ENCODE assay signal across 29 mouse cellular contexts in the genomic region with DNA sequence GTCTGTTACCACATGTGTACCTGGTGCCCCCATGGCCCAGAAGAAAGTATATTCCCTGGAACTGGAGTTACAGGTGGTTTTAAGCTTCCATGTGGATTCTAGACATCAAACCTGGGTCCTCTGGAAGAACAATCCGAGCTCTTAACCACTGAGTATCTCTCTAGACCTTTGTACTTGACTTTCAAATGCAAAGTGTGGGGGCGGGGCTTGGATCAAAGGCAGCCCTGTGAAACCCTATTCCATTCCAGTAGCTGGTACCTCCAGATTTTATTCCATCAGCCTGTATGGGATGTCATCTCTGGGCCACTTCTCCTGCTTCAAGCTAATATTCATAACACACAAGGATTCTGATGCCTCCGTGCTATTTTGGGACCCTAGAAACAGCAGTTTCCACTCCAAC. TPM values are rescaled to one million over a fixed set of nuclear protein-coding genes. Genes with fewer than 3 reads are reported as not detected.
A peak's percentile ranks its signal among the peaks of the same experiment; 100 is the strongest.
DNase-seq lines count a peak whose midpoint lies in the region; ATAC-seq lines count a peak whose summit lies in the region.
"Had no signal": no experiment of that assay in that cellular context is flagged by ENCODE, and none has a peak within 500 bp of the region (broad histone marks: within the 10 kb centered on the region; RNA-seq: fewer than 3 reads in every experiment).

No protein-coding gene starts in this region.

- no peak overlapping the region for H3K4me3 ChIP-seq in intestine, embryonic 14.5 days (ENCODE audit: low read depth, low read length)
- H3K4me3 ChIP-seq: embryonic facial prominence, embryonic 10.5 days; forebrain, embryonic 12.5 days; heart, embryonic 15.5 days; hindbrain, embryonic 10.5 days; left cerebral cortex, adult 2 months; limb, embryonic 10.5 days; megakaryocyte, embryonic 14.5 days had no signal

- no peak overlapping the region for H3K27ac ChIP-seq in intestine, embryonic 14.5 days (ENCODE audit: low read depth)
- H3K27ac ChIP-seq: embryonic facial prominence, embryonic 10.5 days; forebrain, embryonic 12.5 days; heart, embryonic 15.5 days; hindbrain, embryonic 10.5 days; left cerebral cortex, adult 2 months; limb, embryonic 10.5 days had no signal

- H3K27me3 ChIP-seq in intestine, embryonic 14.5 days (replicated peaks; ENCODE audit: control insufficient read depth, insufficient read depth, low read length) = no peaks in the 10 kb centered on the region
- H3K27me3 ChIP-seq: heart, embryonic 15.5 days had no signal

- H3K9ac ChIP-seq in intestine, embryonic 14.5 days (ENCODE audit: low read length) = no peak overlapping the region
- H3K9ac ChIP-seq: forebrain, embryonic 12.5 days; heart, embryonic 15.5 days had no signal

- no peaks in the 10 kb centered on the region for H3K36me3 ChIP-seq in intestine, embryonic 14.5 days (ENCODE audit: control insufficient read depth, insufficient read depth, low read length)
- H3K36me3 ChIP-seq: embryonic facial prominence, embryonic 10.5 days; forebrain, embryonic 12.5 days; heart, embryonic 15.5 days; hindbrain, embryonic 10.5 days; limb, embryonic 10.5 days had no signal

- no peak overlapping the region for H3K4me2 ChIP-seq in intestine, embryonic 14.5 days (ENCODE audit: low read length)
- H3K4me2 ChIP-seq: forebrain, embryonic 12.5 days; heart, embryonic 15.5 days had no signal

- no peaks in the 10 kb centered on the region for H3K9me3 ChIP-seq in intestine, embryonic 14.5 days (ENCODE audit: control insufficient read depth, low read length)
- H3K9me3 ChIP-seq: embryonic facial prominence, embryonic 10.5 days; forebrain, embryonic 12.5 days; heart, embryonic 15.5 days; hindbrain, embryonic 10.5 days; limb, embryonic 10.5 days had no signal

- no peaks in the 10 kb centered on the region for H3K4me1 ChIP-seq in intestine, embryonic 14.5 days (replicated peaks; ENCODE audit: control insufficient read depth, insufficient read depth, low read length)
- H3K4me1 ChIP-seq: embryonic facial prominence, embryonic 10.5 days; forebrain, embryonic 12.5 days; hindbrain, embryonic 10.5 days; limb, embryonic 10.5 days had no signal

- DNase-seq in kidney, adult 8-10 months = peak; percentile 30 to 39
- no peak for DNase-seq in kidney, adult 11 months
- peak; percentile 63 for DNase-seq in ES-CJ7 (ENCODE audit: low read depth, low spot score)
- peak; percentile 64 for DNase-seq in intestine, embryonic 14.5 days (ENCODE audit: low spot score)
- peak; percentile 48 to 68 for DNase-seq in kidney, postnatal 36 days
- no peak for DNase-seq in neural tube, embryonic 10.5 days (ENCODE audit: extremely low spot score, low spot score)
- DNase-seq in adrenal gland, adult 2 months = no peak
- DNase-seq in layer of hippocampus, adult 11-12 months (ENCODE audit: low spot score) = no peak
- DNase-seq: adrenal gland, postnatal 10 days; cerebellum, adult 9-10 months; gastrocnemius, postnatal 25 days; lung, adult 18-20 months; lung, postnatal 14 days; right cerebral cortex, postnatal 14 days; spleen, adult 18-20 months had no signal

- 0 out of 2 replicates have a peak, but pooled peaks have one; percentile 68 for ATAC-seq in intestine, embryonic 14.5 days (replicated peaks; ENCODE audit: low FRiP score, low TSS enrichment, low read depth)
- ATAC-seq: midbrain, embryonic 16.5 days had no signal

- 39% methylated on average over 3 of the region's 3 CpGs for WGBS in intestine, embryonic 14.5 days

RNA-seq across cellular contexts. Expression of a gene that starts 8.2 kb away (rescaled TPM):
- 2.3 and 2.4 TPM in 2 replicates for polyA plus RNA-seq in intestine, embryonic 14.5 days (2014; fragmentation: Nextera tagmentation; extraction: Ambion mirVana)
- total RNA-seq in adrenal gland, adult 2 months (2021) = 1 to 10 TPM; 1.7 to 3.2 TPM
- 2.5 and 3.9 TPM in 2 replicates for polyA plus RNA-seq in adrenal gland, adult 2 months (2012; rRNA removed)

RNA-seq across cellular contexts. Expression of a gene that starts 9.3 kb away (rescaled TPM):
- polyA plus RNA-seq in intestine, embryonic 14.5 days (2014; fragmentation: Nextera tagmentation; extraction: Ambion mirVana) = not detected in 2 replicates
- 1 to 10 TPM; 1.1 to 2.9 TPM for total RNA-seq in adrenal gland, adult 2 months (2021)
- polyA plus RNA-seq in adrenal gland, adult 2 months (2012; rRNA removed) = 1.5 and 3.7 TPM in 2 replicates
- total RNA-seq: CH12.LX; common myeloid progenitor, adult 5-6 weeks; heart, adult 8-10 months; layer of hippocampus, adult 8-10 months; left cerebral cortex, adult 2 months; neutrophil, adult 5-6 weeks had no signal
- polyA plus RNA-seq: embryonic facial prominence, embryonic 10.5 days; forebrain, embryonic 12.5 days; heart, embryonic 15.5 days; hindbrain, embryonic 10.5 days; limb, embryonic 10.5 days; midbrain, embryonic 16.5 days; stomach, embryonic 14.5 days had no signal

RNA-seq across cellular contexts. Expression of a gene that starts 19.4 kb away (rescaled TPM):
- polyA plus RNA-seq in intestine, embryonic 14.5 days (2014; fragmentation: Nextera tagmentation; extraction: Ambion mirVana) = 34.9 and 39.7 TPM in 2 replicates
- total RNA-seq in adrenal gland, adult 2 months (2021) = 10 to 100 TPM; 25.8 to 47.4 TPM
- 28.1 and 28.2 TPM in 2 replicates for polyA plus RNA-seq in adrenal gland, adult 2 months (2012; rRNA removed)

RNA-seq across cellular contexts. Expression of a gene that starts 46.5 kb away (rescaled TPM):
- 11.7 and 12.3 TPM in 2 replicates for polyA plus RNA-seq in intestine, embryonic 14.5 days (2014; fragmentation: Nextera tagmentation; extraction: Ambion mirVana)
- total RNA-seq in adrenal gland, adult 2 months (2021) = 10 to 100 TPM in 1 of 2 experiments, 1 to 10 TPM in 1; 7.8 to 11.6 TPM
- 9.0 and 9.1 TPM in 2 replicates for polyA plus RNA-seq in adrenal gland, adult 2 months (2012; rRNA removed)

RNA-seq across cellular contexts. Expression of a gene that starts 46.8 kb away (rescaled TPM):
- 80.4 and 84.3 TPM in 2 replicates for polyA plus RNA-seq in intestine, embryonic 14.5 days (2014; fragmentation: Nextera tagmentation; extraction: Ambion mirVana)
- total RNA-seq in adrenal gland, adult 2 months (2021) = 100 to 1,000 TPM; 689 to 950 TPM
- 917 and 1,241 TPM in 2 replicates for polyA plus RNA-seq in adrenal gland, adult 2 months (2012; rRNA removed)

Comparison
In these comparisons a context has a peak if more than half of its experiments do, and no peak if none do; other contexts are left out.
1. DNase-seq: peak in kidney, adult 8-10 months (2 of 2), ES-CJ7 (single experiment), intestine, embryonic 14.5 days (single experiment) and kidney, postnatal 36 days (2 of 2); none in kidney, adult 11 months (single experiment), neural tube, embryonic 10.5 days (single experiment), adrenal gland, adult 2 months (single experiment) and layer of hippocampus, adult 11-12 months (single experiment).